ENCODE assay signal across 17 mouse cellular contexts in the genomic region with DNA sequence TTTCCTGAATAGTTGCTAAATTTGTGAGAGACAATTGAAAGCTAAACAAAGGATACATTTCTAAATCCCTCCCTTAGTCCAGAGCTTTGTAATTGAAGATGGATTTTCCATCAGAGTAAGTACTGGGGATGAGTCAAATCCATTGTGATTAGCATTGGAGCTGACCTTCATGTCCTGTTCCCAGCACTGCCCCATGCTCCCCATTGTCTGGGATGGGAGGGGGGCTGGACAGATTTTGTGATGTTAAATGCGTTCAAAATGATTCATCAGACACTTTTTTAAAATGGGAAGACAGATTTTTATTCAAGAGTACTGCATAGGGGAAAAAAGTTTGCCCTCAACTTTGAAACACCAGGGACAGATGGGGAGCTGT. TPM values are rescaled to one million over a fixed set of nuclear protein-coding genes. Genes with fewer than 3 reads are reported as not detected.
DNase-seq lines count a peak whose midpoint lies in the region; ATAC-seq lines count a peak whose summit lies in the region.
"Had no signal": no experiment of that assay in that cellular context is flagged by ENCODE, and none has a peak within 500 bp of the region (broad histone marks: within the 10 kb centered on the region; RNA-seq: fewer than 3 reads in every experiment).

No protein-coding gene starts in this region.

- DNase-seq in heart, postnatal 25 days (ENCODE audit: low spot score) = no peak
- DNase-seq: adrenal gland, postnatal 25 days; cerebellum, postnatal 14 days; gastrocnemius, postnatal 14 days; kidney, adult 18-20 months; right cerebral cortex, postnatal 25 days; thymus, postnatal 25 days had no signal

- H3K27me3 ChIP-seq in heart, embryonic 13.5 days (replicated peaks) = no peaks in the 10 kb centered on the region
- H3K27me3 ChIP-seq in midbrain, embryonic 12.5 days = no peaks in the 10 kb centered on the region
- no peaks in the 10 kb centered on the region for H3K27me3 ChIP-seq in midbrain, embryonic 16.5 days (ENCODE audit: control insufficient read depth, insufficient read depth, low read depth, low read length)
- H3K27me3 ChIP-seq in embryonic facial prominence, embryonic 12.5 days = no peaks in the 10 kb centered on the region
- no peaks in the 10 kb centered on the region for H3K27me3 ChIP-seq in stomach, embryonic 16.5 days (ENCODE audit: control insufficient read depth, insufficient read depth, low read length)
- H3K27me3 ChIP-seq: CH12.LX; limb, embryonic 13.5 days had no signal

- no peak overlapping the region for H3K4me3 ChIP-seq in heart, embryonic 13.5 days
- H3K4me3 ChIP-seq in midbrain, embryonic 12.5 days = no peak overlapping the region
- no peak overlapping the region for H3K4me3 ChIP-seq in midbrain, embryonic 16.5 days (ENCODE audit: low read depth, low read length)
- H3K4me3 ChIP-seq in embryonic facial prominence, embryonic 12.5 days = no peak overlapping the region
- H3K4me3 ChIP-seq in stomach, embryonic 16.5 days (replicated peaks; ENCODE audit: low read length) = no peak overlapping the region
- H3K4me3 ChIP-seq: limb, embryonic 13.5 days had no signal

- 53% methylated on average over 1 of the region's 1 CpGs for WGBS in heart, embryonic 13.5 days
- 15% methylated on average over 1 of the region's 1 CpGs for WGBS in midbrain, embryonic 12.5 days
- WGBS in midbrain, embryonic 16.5 days = 13% methylated on average over 1 of the region's 1 CpGs
- WGBS in embryonic facial prominence, embryonic 12.5 days = 55% methylated on average over 1 of the region's 1 CpGs
- WGBS in stomach, embryonic 16.5 days = 41% methylated on average over 1 of the region's 1 CpGs

- H3K4me2 ChIP-seq in heart, embryonic 13.5 days = no peak overlapping the region
- H3K4me2 ChIP-seq in midbrain, embryonic 12.5 days (replicated peaks) = no peak overlapping the region
- H3K4me2 ChIP-seq in midbrain, embryonic 16.5 days (ENCODE audit: low read length) = no peak overlapping the region
- H3K4me2 ChIP-seq in embryonic facial prominence, embryonic 12.5 days (replicated peaks) = no peak overlapping the region
- no peak overlapping the region for H3K4me2 ChIP-seq in stomach, embryonic 16.5 days (ENCODE audit: low read depth, low read length)
- H3K4me2 ChIP-seq: hindbrain, embryonic 14.5 days; limb, embryonic 13.5 days had no signal

- H3K36me3 ChIP-seq in heart, embryonic 13.5 days = no peaks in the 10 kb centered on the region
- no peaks in the 10 kb centered on the region for H3K36me3 ChIP-seq in midbrain, embryonic 12.5 days
- no peaks in the 10 kb centered on the region for H3K36me3 ChIP-seq in midbrain, embryonic 16.5 days (ENCODE audit: control insufficient read depth, insufficient read depth, low read length)
- no peaks in the 10 kb centered on the region for H3K36me3 ChIP-seq in embryonic facial prominence, embryonic 12.5 days
- H3K36me3 ChIP-seq in stomach, embryonic 16.5 days (ENCODE audit: control insufficient read depth, insufficient read depth, low read length) = no peaks in the 10 kb centered on the region
- H3K36me3 ChIP-seq: limb, embryonic 13.5 days had no signal

- intact Hi-C loops in heart, postnatal 25 days (cut with DNase I) = no loop called here

- H3K4me1 ChIP-seq in heart, embryonic 13.5 days = peaks cover 88% of the 10 kb centered on the region
- peaks cover 33% of the 10 kb centered on the region for H3K4me1 ChIP-seq in midbrain, embryonic 12.5 days
- peaks cover 14% of the 10 kb centered on the region for H3K4me1 ChIP-seq in midbrain, embryonic 16.5 days (ENCODE audit: control insufficient read depth, insufficient read depth, low read length)
- H3K4me1 ChIP-seq in embryonic facial prominence, embryonic 12.5 days = peaks cover 67% of the 10 kb centered on the region
- H3K4me1 ChIP-seq in stomach, embryonic 16.5 days (ENCODE audit: control insufficient read depth, insufficient read depth, low read length) = peaks cover 45% of the 10 kb centered on the region

- no peak for ATAC-seq in heart, embryonic 13.5 days (ENCODE audit: extremely low read depth, insufficient number of reproducible peaks, low FRiP score, low TSS enrichment)
- no peak for ATAC-seq in midbrain, embryonic 12.5 days (ENCODE audit: low FRiP score, low read depth)
- no peak for ATAC-seq in midbrain, embryonic 16.5 days
- ATAC-seq in embryonic facial prominence, embryonic 12.5 days (ENCODE audit: insufficient number of reproducible peaks, insufficient read depth, low FRiP score, low TSS enrichment) = no peak
- no peak for ATAC-seq in stomach, embryonic 16.5 days (ENCODE audit: insufficient read depth, low FRiP score)
- ATAC-seq in activated CD4-positive, CD25-positive, alpha-beta regulatory T cell, adult 4 months = no peak
- ATAC-seq: forebrain, embryonic 16.5 days had no signal

- H3K27ac ChIP-seq in heart, embryonic 13.5 days (replicated peaks) = peak overlapping the region; percentile 97
- H3K27ac ChIP-seq in midbrain, embryonic 12.5 days (replicated peaks) = peak overlapping the region; percentile 15; the same call in 1 of the 2 replicates
- H3K27ac ChIP-seq in midbrain, embryonic 16.5 days (ENCODE audit: low read length) = no peak overlapping the region
- H3K27ac ChIP-seq in embryonic facial prominence, embryonic 12.5 days = 0 out of 2 replicates have a peak overlapping the region, but pooled peaks have one; percentile 99
- peak overlapping the region; percentile 74 for H3K27ac ChIP-seq in stomach, embryonic 16.5 days (ENCODE audit: low read length)
- H3K27ac ChIP-seq: hindbrain, embryonic 14.5 days had no signal

- peak overlapping the region; percentile 69 for H3K9ac ChIP-seq in heart, embryonic 13.5 days
- no peak overlapping the region for H3K9ac ChIP-seq in midbrain, embryonic 12.5 days (replicated peaks)
- H3K9ac ChIP-seq in midbrain, embryonic 16.5 days (ENCODE audit: low read depth, low read length) = no peak overlapping the region
- H3K9ac ChIP-seq in embryonic facial prominence, embryonic 12.5 days = no peak overlapping the region
- H3K9ac ChIP-seq in stomach, embryonic 16.5 days (ENCODE audit: low read length) = no peak overlapping the region
- H3K9ac ChIP-seq: hindbrain, embryonic 14.5 days; limb, embryonic 13.5 days had no signal

- no peaks in the 10 kb centered on the region for H3K9me3 ChIP-seq in heart, embryonic 13.5 days
- no peaks in the 10 kb centered on the region for H3K9me3 ChIP-seq in midbrain, embryonic 12.5 days
- no peaks in the 10 kb centered on the region for H3K9me3 ChIP-seq in midbrain, embryonic 16.5 days (replicated peaks; ENCODE audit: control insufficient read depth, low read length, poor library complexity, severe bottlenecking)
- no peaks in the 10 kb centered on the region for H3K9me3 ChIP-seq in embryonic facial prominence, embryonic 12.5 days
- no peaks in the 10 kb centered on the region for H3K9me3 ChIP-seq in stomach, embryonic 16.5 days (replicated peaks; ENCODE audit: control insufficient read depth, low read length)
- H3K9me3 ChIP-seq: limb, embryonic 13.5 days had no signal

RNA-seq across cellular contexts. Expression of a gene that starts 16.2 kb away (rescaled TPM):
- 64.6 and 78.2 TPM in 2 replicates for polyA plus RNA-seq in heart, embryonic 13.5 days (2015; fragmentation: Nextera tagmentation; extraction: Ambion mirVana)
- 1 to 10 TPM; 2.5 TPM for total RNA-seq in heart, postnatal 25 days (2021)
- 18.7 and 26.2 TPM in 2 replicates for polyA plus RNA-seq in midbrain, embryonic 12.5 days (2016; fragmentation: Nextera tagmentation; extraction: Ambion mirVana)
- polyA plus RNA-seq in midbrain, embryonic 16.5 days (2015; fragmentation: Nextera tagmentation; extraction: Ambion mirVana) = 18.4 and 21.7 TPM in 2 replicates
- 10.8 and 13.5 TPM in 2 replicates for polyA plus RNA-seq in embryonic facial prominence, embryonic 12.5 days (2016; fragmentation: Nextera tagmentation; extraction: Ambion mirVana)
- polyA plus RNA-seq in stomach, embryonic 16.5 days (2015; fragmentation: Nextera tagmentation; extraction: Ambion mirVana) = 48.7 and 49.1 TPM in 2 replicates
- 1 to 10 TPM; 1.9 to 2.4 TPM for polyA plus RNA-seq in activated CD4-positive, CD25-positive, alpha-beta regulatory T cell, adult 4 months (2017; shearing (Covaris generic))
